Mouse (Mus musculus) lung, postnatal 0 days (tissue): ENCODE results near the gene Insc. TPM values are rescaled to one million over a fixed set of nuclear protein-coding genes. Genes with fewer than 3 reads are reported as not detected.

Source experiments
- ATAC-seq: fragments of 200-750 bp; cut with Nextera tagmentation; 2 replicates; pipeline ENCODE4 v1.8.0; 2017; ENCODE audit warnings: moderate library complexity
- DNase-seq: peaks from one replicate; pipeline ENCODE4 v3.0.0-alpha.2; 2016; ENCODE audit warnings: low spot score
- H3K27ac ChIP-seq: fragments of 300-500 bp; sonication (generic); 2 replicates; pipeline ENCODE4 v1.5.1; 2014; ENCODE audit warnings: antibody characterized with exemption, mild to moderate bottlenecking, low read length, mixed read lengths
- H3K27me3 ChIP-seq: fragments of 300-500 bp; sonication (generic); replicated peaks from 2 replicates; pipeline ENCODE4 v1.6.1; 2014; ENCODE audit warnings: low read length, mixed read lengths; ENCODE audit not compliant: insufficient read depth
- H3K36me3 ChIP-seq: fragments of 300-500 bp; sonication (generic); 2 replicates; pipeline ENCODE4 v1.6.1; 2014; ENCODE audit warnings: low read length, mixed read lengths; ENCODE audit not compliant: insufficient read depth
- H3K4me1 ChIP-seq: fragments of 300-500 bp; sonication (generic); 2 replicates; pipeline ENCODE4 v1.6.1; 2014; ENCODE audit warnings: antibody characterized with exemption, low read depth, low read length, mixed read lengths; ENCODE audit not compliant: insufficient read depth
- H3K4me2 ChIP-seq: fragments of 300-500 bp; sonication (generic); replicated peaks from 2 replicates; pipeline ENCODE4 v1.6.1; 2014; ENCODE audit warnings: low read depth, mild to moderate bottlenecking, low read length, moderate library complexity, mixed read lengths
- H3K4me3 ChIP-seq: fragments of 300-500 bp; sonication (generic); 2 replicates; pipeline ENCODE4 v1.5.1; 2014; ENCODE audit warnings: low read depth, low read length
- H3K9ac ChIP-seq: fragments of 300-500 bp; sonication (generic); replicated peaks from 2 replicates; pipeline ENCODE4 v1.6.1; 2014; ENCODE audit warnings: low read depth, mild to moderate bottlenecking
- H3K9me3 ChIP-seq: fragments of 300-500 bp; sonication (generic); 2 replicates; pipeline ENCODE4 v1.6.1; 2016; ENCODE audit warnings: low read length, mixed read lengths
- CTCF ChIP-seq: IDR thresholded peaks from 2 replicates; pipeline ENCODE4 v1.5.1; 2016; ENCODE audit warnings: antibody characterized with exemption, mild to moderate bottlenecking
- EP300 ChIP-seq: IDR thresholded peaks from 2 replicates; pipeline ENCODE4 v1.6.1; 2016; ENCODE audit warnings: antibody characterized with exemption, mild to moderate bottlenecking, control low read depth
- WGBS: fragments of 180-500 bp; shearing (Covaris S2); extraction: QIAGEN DNeasy Blood & Tissue Kit; methylation state at CpG from one replicate; pipeline ENCODE4 v1.1.7; 2014; 5-methylcytosine and 5-hydroxymethylcytosine counted together
- polyA plus RNA-seq: library from polyadenylated mRNA; unstranded; fragments of >200 nt; fragmentation: Nextera tagmentation; extraction: Ambion mirVana; gene quantifications from 2 replicates; pipeline ENCODE4 v1.2.1, GENCODE M21; 2015

Gene Insc
- polyA plus RNA-seq, 1 experiment from 2014 or later, result 0.66 TPM

DNA sequence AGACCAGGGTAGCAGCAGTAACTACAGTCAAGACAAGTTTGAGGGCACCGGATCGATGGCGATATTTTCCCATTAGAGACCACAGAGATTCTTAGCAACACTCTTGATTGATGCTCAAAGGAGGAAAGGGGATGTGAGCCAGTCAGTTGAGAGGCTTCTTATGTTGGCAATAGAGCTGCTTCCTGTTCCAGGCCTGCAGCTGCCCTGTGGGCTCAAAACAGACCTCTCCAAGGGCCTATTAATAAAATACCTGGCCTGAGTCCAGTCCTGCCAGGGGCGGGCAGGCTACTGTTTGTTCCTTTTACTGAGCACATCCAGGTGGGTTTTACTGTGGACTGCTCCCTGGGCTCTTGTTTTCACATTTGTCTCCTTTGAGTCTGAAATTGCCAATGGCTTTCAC lies 83.9 kb downstream of the Insc start:
- Histone ChIP-seq H3K36me3 (no peaks in the 10 kb centered on the region), H3K9ac (no peak overlapping the region), H3K27ac (no peak overlapping the region), H3K9me3 (no peaks in the 10 kb centered on the region), H3K4me2 (no peak overlapping the region), H3K27me3 (no peaks in the 10 kb centered on the region), H3K4me3 (no peak overlapping the region), H3K4me1 (no peaks in the 10 kb centered on the region)
- TF ChIP-seq CTCF (no peak), EP300 (no peak)
- no peak for DNase-seq
- no peak for ATAC-seq
- WGBS, result 35% methylated on average over 4 of the region's 4 CpGs

DNA sequence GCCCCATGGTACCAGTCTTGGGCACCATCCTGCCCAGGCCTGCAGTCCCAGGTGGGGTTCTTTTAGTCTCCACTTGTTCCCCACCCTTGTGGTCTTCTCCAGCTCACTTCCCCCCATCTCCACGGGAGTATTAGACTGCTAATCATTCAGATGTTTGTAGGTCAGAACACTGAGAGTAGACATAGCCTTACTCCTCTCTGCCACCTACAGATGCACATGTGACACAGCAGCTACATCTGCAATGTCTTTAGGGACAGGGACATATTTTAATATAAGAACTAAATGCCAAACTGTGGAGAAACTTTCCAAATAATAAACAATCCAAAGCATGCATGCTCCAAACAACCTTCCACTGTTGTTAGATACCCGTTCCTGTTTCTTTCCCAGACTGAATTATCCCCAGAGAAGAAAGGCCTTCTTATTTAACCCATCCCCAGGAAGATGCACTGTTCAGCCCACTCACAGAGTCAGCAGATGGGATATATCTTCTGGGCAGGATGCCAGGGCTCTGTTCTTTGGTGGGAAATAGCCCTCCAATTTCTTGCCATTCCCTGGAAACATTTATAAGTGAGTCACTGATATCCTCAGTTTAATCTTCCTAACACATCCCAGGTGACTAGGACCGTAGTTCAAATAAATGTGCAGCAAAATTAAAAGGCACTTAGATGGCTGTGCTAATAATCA lies 88.9 kb downstream of the Insc start:
- 41% methylated on average over 3 of the region's 3 CpGs for WGBS
- H3K4me3 ChIP-seq, result no peak overlapping the region
- DNase-seq (no peak), ATAC-seq (no peak)
- no peaks in the 10 kb centered on the region for H3K36me3 ChIP-seq
- TF ChIP-seq EP300, result no peak
- TF ChIP-seq CTCF, result peak; percentile 29; the same call in 1 of the 2 replicates
- H3K27ac ChIP-seq, result no peak overlapping the region
- no peak overlapping the region for H3K9ac ChIP-seq
- no peak overlapping the region for H3K4me2 ChIP-seq
- H3K27me3 ChIP-seq, result no peaks in the 10 kb centered on the region
- no peaks in the 10 kb centered on the region for H3K4me1 ChIP-seq
- H3K9me3 ChIP-seq, result no peaks in the 10 kb centered on the region

DNA sequence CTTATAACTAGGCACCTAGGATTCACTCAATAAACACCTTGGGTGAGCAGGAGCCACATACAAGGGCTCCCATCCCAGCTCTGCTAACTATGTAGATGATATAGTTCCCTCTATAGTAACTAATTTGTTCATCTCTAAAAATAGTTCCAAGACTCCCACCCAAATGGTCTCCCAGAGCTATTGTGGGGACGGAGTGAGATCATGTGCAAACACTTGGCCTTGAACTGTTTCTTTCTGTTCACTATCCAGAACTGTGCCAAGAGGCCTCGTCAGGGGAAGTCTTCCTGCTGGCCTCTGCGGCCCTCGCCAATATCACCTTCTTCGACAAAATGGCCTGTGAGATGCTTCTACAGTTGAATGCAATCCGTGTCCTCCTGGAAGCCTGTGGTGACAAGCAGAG lies 91.0 kb downstream of the Insc start:
- no peak overlapping the region for H3K4me2 ChIP-seq
- no peak overlapping the region for H3K27ac ChIP-seq
- no peak overlapping the region for H3K9ac ChIP-seq
- no peak overlapping the region for H3K4me3 ChIP-seq
- ATAC-seq (no peak), DNase-seq (no peak)
- no peaks in the 10 kb centered on the region for H3K27me3 ChIP-seq
- H3K9me3 ChIP-seq, result no peaks in the 10 kb centered on the region
- WGBS, result 61% methylated on average over 6 of the region's 6 CpGs
- TF ChIP-seq EP300 (no peak), CTCF (no peak)
- H3K4me1 ChIP-seq, result no peaks in the 10 kb centered on the region
- H3K36me3 ChIP-seq, result no peaks in the 10 kb centered on the region

DNA sequence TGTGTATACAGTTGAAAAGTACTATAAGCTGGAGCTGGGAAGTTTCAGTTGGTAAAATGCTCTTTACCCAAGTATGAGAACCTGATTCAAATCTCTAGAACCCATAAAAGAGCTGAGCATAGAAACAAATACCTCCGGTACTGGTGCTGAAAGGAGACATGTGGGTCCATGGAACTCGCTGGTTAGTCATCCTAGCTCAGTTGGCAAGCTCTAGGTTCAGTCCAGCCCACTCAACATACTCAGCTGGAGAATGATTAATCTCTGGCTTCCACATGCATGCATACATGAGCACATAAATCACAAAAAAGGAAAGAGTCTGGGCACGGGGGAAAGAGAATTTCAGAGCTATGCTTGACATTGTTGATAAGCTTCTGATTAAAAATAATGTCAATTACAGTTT lies 93.8 kb downstream of the Insc start:
- Histone ChIP-seq H3K4me1 (no peaks in the 10 kb centered on the region; the same call in 1 of the 2 replicates), H3K27me3 (no peaks in the 10 kb centered on the region), H3K9me3 (no peaks in the 10 kb centered on the region), H3K4me2 (no peak overlapping the region), H3K36me3 (no peaks in the 10 kb centered on the region), H3K4me3 (no peak overlapping the region), H3K9ac (no peak overlapping the region), H3K27ac (no peak overlapping the region)
- no peak for ATAC-seq
- TF ChIP-seq CTCF, result no peak
- TF ChIP-seq EP300, result no peak
- WGBS, result 43% methylated on average over 3 of the region's 3 CpGs
- DNase-seq, result peak; percentile 22

DNA sequence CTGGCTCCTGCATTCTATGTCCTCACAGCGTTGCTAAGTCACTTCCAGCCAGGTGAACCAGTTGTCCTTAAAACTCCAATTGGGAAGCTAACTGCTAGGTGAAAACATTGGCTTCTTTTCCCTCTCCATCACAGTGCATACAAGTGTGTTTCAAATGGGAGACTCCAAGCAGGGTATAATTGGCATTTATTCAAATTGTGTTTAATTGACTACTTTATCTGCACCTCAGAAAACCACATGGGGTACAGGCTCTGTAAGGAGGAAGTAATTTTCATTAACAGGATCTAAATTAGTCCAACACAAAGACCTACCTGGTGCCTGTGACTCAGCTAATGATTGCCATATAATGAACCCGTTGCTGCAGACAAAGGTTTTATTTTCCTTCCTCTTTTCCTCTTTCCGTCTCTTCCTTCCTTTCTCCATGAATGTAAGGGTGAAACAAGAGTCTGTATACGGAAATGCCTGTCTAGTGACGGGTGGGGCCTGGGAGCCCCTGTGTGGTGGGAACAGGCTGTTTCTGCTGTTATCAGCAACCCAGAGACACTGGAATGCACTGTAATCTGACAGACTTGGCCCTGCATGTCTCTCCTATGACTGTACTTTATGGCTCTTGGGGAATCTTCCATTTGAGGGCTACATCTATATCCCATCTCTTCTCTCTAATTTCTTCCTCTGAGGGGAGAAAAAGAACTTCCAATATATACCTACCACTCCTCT lies 96.7 kb downstream of the Insc start:
- WGBS, result 43% methylated on average over 5 of the region's 5 CpGs
- Histone ChIP-seq H3K27ac (no peak overlapping the region), H3K9me3 (no peaks in the 10 kb centered on the region), H3K4me2 (no peak overlapping the region), H3K4me3 (no peak overlapping the region), H3K36me3 (no peaks in the 10 kb centered on the region), H3K9ac (no peak overlapping the region), H3K4me1 (no peaks in the 10 kb centered on the region; the same call in 1 of the 2 replicates), H3K27me3 (no peaks in the 10 kb centered on the region)
- no peak for DNase-seq
- no peak for TF ChIP-seq CTCF
- TF ChIP-seq EP300, result no peak
- no peak for ATAC-seq

DNA sequence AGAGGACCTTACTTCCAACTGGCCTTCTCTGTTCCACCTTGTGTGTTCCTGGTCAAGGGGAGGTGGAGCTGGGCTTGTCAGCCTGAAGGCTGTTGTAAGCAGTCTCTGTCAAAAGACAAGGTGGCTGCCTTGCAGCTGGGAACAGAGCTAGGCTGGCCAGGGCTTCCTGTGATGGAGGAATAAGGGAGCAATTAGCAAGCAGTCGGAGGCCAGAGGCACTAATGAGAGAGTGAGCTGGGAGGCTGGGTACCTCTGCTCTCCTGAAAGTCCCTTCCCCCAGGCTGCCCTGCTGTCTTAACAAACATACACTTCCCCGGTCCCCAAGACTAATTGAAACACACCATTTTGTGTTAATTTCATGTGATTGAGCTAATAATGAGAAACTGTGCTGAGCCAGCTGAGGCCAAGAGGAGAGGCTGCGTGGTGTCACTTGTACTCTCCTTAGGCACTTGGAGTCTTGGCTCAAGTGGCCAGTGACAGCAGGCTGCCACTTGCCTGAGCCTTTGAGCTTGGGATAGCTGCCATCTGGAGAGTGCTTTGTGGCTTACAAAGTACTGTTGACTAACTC lies 99.2 kb downstream of the Insc start:
- H3K27ac ChIP-seq, result no peak overlapping the region
- DNase-seq (no peak), ATAC-seq (peak; percentile 58)
- TF ChIP-seq EP300 (no peak), CTCF (no peak)
- WGBS, result 30% methylated on average over 3 of the region's 3 CpGs
- H3K9me3 ChIP-seq, result no peaks in the 10 kb centered on the region
- H3K4me1 ChIP-seq, result no peaks in the 10 kb centered on the region; the same call in 1 of the 2 replicates
- H3K27me3 ChIP-seq, result no peaks in the 10 kb centered on the region
- no peak overlapping the region for H3K4me2 ChIP-seq
- H3K9ac ChIP-seq, result no peak overlapping the region
- no peaks in the 10 kb centered on the region for H3K36me3 ChIP-seq
- no peak overlapping the region for H3K4me3 ChIP-seq
